Mouse (Mus musculus) bone marrow macrophage, adult 2 months (primary cell): ENCODE data around the gene Rp2.
"Not testable (repeated sequence)": the region's sequence is repeated elsewhere in the genome, so short reads cannot be mapped to it uniquely, and the experiment has no call there.

Experiments used
- CTCF ChIP-seq: IDR thresholded peaks from 2 replicates; pipeline ENCODE4 v1.5.1; 2012; ENCODE audit warnings: low read depth, mild to moderate bottlenecking, low read length, moderate library complexity
- POLR2A ChIP-seq: IDR thresholded peaks from 2 replicates; pipeline ENCODE4 v1.6.1; 2012; ENCODE audit warnings: mild to moderate bottlenecking, low read depth, low read length, borderline replicate concordance

DNA sequence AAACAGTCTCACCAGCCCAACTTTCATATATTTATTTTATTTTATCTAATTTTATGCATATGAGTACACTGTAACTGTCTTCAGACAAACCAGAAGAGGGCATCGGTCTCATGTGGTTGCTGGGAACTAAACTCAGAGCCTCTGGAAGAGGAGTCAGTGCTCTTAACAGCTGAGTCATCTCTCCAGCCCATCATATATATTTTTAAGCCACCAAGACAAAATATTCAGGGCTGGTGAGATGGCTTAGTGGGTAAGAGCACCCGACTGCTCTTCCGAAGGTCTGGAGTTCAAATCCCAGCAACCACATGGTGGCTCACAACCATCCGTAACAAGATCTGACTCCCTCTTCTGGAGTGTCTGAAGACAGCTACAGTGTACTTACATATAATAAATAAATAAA lies 14.0 kb upstream of the Rp2 start:
- TF ChIP-seq POLR2A, CTCF: not testable (repeated sequence)
